Mouse (Mus musculus): Measurements from ENCODE around the gene Eef1akmt4. TPM values are rescaled to one million over a fixed set of nuclear protein-coding genes. Genes with fewer than 3 reads are reported as not detected.
"Not testable (repeated sequence)": the region's sequence is repeated elsewhere in the genome, so short reads cannot be mapped to it uniquely, and the experiment has no call there.

Eef1akmt4 gene
- total RNA-seq, 2 experiments from 2014 or later = 9.3 to 10.7 TPM

GRCm38 (mm10) chr16:20623211-20623610, 11.8 kb downstream of the Eef1akmt4 start:
- no peak for DNase-seq

- no peak for DNase-seq
Measured at GRCm38 (mm10) chr16:20628871-20629391, 17.5 kb downstream of the Eef1akmt4 start.

GRCm38 (mm10) chr16:20629731-20630634, 18.6 kb downstream of the Eef1akmt4 start, which contains the start of gene Ece2:
TSS of gene Ece2 (plus strand) at chr16:20629828.
- peak; percentile 56 for DNase-seq

GRCm38 (mm10) chr16:20637410-20637809, 26.0 kb downstream of the Eef1akmt4 start:
- no peak for DNase-seq

- DNase-seq = no peak
Measured at GRCm38 (mm10) chr16:20638367-20638766, 27.0 kb downstream of the Eef1akmt4 start.

GRCm38 (mm10) chr16:20642161-20642560, 30.8 kb downstream of the Eef1akmt4 start:
- DNase-seq = peak; percentile 83

GRCm38 (mm10) chr16:20643911-20644310, 32.5 kb downstream of the Eef1akmt4 start:
- peak; percentile 53 for DNase-seq

GRCm38 (mm10) chr16:20651076-20651946, 39.9 kb downstream of the Eef1akmt4 start, which contains the start of gene Psmd2:
TSS of gene Psmd2 (plus strand) at chr16:20651652.
- peak; percentile 99 for DNase-seq

- DNase-seq = no peak
Measured at GRCm38 (mm10) chr16:20651947-20652310, 40.5 kb downstream of the Eef1akmt4 start.

- no peak for DNase-seq
Measured at GRCm38 (mm10) chr16:20653315-20653714, 41.9 kb downstream of the Eef1akmt4 start.

- DNase-seq = no peak
Measured at GRCm38 (mm10) chr16:20657661-20658060, 46.3 kb downstream of the Eef1akmt4 start.

- DNase-seq = not testable (repeated sequence)
Measured at GRCm38 (mm10) chr16:20668013-20668412, 56.6 kb downstream of the Eef1akmt4 start, which contains the start of gene Eif4g1. TSS of gene Eif4g1 (plus strand) at chr16:20668313.

Small RNA genes within 50 kb of the gene (microRNA-seq; reads per million reads assigned to microRNA genes)
- 8.3 reads per million, percentile 12 among the genes with 10 or more reads in this experiment for gene Mir1224

Other genes with a start within 250 kb of the Eef1akmt4 start
- gene Abcc5, start 185.2 kb upstream of the Eef1akmt4 start, total RNA-seq (2021) = 10 to 100 TPM; 43.6 to 59.3 TPM
- 10 to 100 TPM; 56.6 to 61.4 TPM for gene Eif2b5, start 112.8 kb upstream of the Eef1akmt4 start, total RNA-seq (2021)
- 10 to 100 TPM; 38.9 to 43.5 TPM for gene Dvl3, start 94.6 kb upstream of the Eef1akmt4 start, total RNA-seq (2021)
- gene Ap2m1, start 76.1 kb upstream of the Eef1akmt4 start, total RNA-seq (2021) = 100 to 1,000 TPM; 277 to 296 TPM
- gene Abcf3, start 63.0 kb upstream of the Eef1akmt4 start, total RNA-seq (2021) = 10 to 100 TPM; 71.2 to 78.8 TPM
- 1 to 10 TPM; 1.9 to 4.8 TPM for gene Vwa5b2, start 22.1 kb upstream of the Eef1akmt4 start, total RNA-seq (2021)
- not detected for gene Gm49333, start within 50 bp of the Eef1akmt4 start, total RNA-seq (2021)
- 10 to 100 TPM; 16.8 to 17.9 TPM for gene Alg3, start 142 bp downstream of the Eef1akmt4 start, total RNA-seq (2021)
- 10 to 100 TPM; 11.0 to 23.4 TPM for gene Camk2n2, start 9.7 kb downstream of the Eef1akmt4 start, total RNA-seq (2021)
- gene Ece2, start 18.2 kb downstream of the Eef1akmt4 start, total RNA-seq (2021) = 1 to 10 TPM; 7.5 to 9.1 TPM
- gene Psmd2, start 40.1 kb downstream of the Eef1akmt4 start, total RNA-seq (2021) = 100 to 1,000 TPM; 196 to 198 TPM
- gene Eif4g1, start 56.7 kb downstream of the Eef1akmt4 start, total RNA-seq (2021) = 100 to 1,000 TPM; 366 to 393 TPM
- gene Fam131a, start 81.6 kb downstream of the Eef1akmt4 start, total RNA-seq (2021) = 10 to 100 TPM; 12.8 to 15.1 TPM
- gene Polr2h, start 106.1 kb downstream of the Eef1akmt4 start, total RNA-seq (2021) = 10 to 100 TPM; 26.0 to 31.7 TPM
- gene Clcn2, start 106.2 kb downstream of the Eef1akmt4 start, total RNA-seq (2021) = 10 to 100 TPM; 15.2 to 26.5 TPM
- 1 to 10 TPM; 5.2 to 6.0 TPM for gene Chrd, start 121.5 kb downstream of the Eef1akmt4 start, total RNA-seq (2021)
- gene Thpo, start 122.9 kb downstream of the Eef1akmt4 start, total RNA-seq (2021) = 1 to 10 TPM; 2.5 to 3.3 TPM

Data from adrenal gland, postnatal 10 days (tissue).